Mouse (Mus musculus) ovary, postnatal 36 days (tissue): ENCODE data around the gene Gm29609.

Source experiments
- DNase-seq: peaks from one replicate; pipeline ENCODE4 v3.0.0; 2022; ENCODE audit warnings: low spot score, mixed read lengths

Gm29609 gene

DNA sequence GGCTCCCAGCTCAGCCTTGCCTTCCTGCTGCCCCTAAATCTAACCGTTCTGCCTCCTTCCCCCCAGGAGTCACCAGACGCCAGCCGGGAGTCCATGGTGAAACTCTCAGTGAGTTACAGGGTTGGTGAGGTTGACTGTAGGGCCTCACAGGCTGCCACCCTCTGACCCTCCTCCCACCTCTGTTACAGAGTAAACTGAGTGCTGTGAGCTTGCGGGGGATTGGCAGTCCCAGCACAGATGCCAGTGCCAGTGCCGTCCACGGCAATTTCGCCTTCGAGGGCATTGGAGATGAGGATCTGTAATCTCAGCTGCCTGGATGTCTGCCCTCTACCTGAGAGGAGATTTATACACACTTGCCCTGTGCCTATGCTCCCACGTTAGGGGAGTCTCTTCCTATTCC, 18.5 kb upstream of the Gm29609 start:
- DNase-seq, result no peak

GRCm38 (mm10) chr5:31197072-31197471, 17.4 kb upstream of the Gm29609 start:
- no peak for DNase-seq

DNA sequence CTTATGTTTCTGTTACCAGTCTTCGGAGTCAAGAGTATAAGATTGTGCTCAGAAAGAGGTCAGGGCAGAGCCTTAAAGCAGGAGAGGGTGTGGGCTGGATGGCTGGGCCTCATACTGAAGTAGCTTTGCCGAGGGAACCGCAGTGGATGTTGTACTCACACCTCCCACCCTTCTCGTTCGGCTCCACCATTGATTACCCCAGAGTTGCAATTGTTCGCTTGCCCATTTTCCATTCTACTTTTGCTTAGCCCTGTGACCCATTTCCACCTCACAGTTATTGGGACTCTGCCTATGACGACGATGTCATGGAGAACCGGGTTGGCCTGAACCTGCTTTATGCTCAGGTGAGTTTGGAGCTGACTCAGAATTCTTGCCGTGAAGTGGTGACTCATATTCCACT, 16.5 kb upstream of the Gm29609 start:
- no peak for DNase-seq

DNA sequence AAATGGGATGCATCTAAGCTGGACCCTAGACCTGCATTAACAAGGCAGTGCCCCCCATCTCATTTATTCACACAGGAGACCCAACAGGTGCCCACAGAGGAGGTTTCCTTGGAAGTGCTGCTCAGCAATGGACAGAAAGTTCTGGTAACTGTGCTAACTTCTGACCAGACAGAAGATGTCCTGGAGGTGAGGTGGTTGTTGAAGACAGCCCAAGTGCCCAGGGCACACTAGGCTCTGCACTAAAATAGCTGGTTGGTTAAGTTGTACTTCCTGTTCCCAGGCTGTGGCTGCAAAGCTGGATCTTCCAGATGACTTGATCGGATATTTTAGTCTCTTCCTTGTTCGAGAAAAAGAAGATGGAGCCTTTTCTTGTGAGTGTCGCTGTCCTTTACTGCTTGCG, 16.0 kb upstream of the Gm29609 start:
- no peak for DNase-seq

DNA sequence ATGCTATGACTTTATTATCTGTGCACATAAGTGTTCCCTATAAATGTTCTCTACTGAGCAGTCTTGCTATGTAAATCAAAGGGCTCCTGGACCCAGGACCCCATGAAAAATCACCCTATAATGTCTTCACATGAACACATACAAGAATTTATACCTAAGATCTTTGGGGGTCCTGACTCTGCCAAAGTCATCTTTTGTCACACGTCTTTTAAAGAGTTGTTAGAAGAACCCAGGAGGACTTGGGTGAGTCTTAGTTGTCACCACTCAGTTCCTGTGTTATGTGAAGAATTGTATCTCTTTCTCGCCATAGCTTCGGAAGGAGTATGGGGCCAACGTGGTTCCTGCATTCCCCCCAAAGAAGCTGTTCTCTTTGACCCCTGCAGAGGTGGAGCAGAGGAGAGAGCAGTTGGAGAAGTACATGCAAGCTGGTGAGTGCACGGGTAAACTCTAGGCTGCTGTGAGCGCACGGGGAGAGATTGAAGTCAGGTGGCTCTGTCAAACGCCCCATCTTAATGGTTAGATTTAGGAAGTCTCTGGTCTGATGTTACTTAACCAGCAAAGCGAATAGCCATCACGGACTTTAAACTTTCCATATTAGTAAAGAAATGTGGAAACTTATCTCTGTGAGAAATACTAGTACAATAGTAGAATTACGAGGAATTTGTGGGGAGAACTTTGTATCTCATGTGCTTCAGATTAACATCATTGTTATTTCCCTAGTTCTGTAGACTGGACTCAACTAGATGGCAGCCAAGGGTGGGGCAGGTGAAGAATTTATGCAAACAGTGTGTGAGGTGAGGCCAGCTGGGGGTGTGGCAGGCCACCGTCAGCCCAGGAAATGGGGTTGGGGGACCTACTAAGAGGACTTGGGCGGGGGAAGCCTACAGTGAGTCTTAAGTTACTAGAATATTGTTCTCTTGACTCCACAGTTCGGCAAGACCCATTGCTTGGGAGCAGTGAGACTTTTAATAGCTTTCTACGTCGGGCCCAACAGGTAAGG, 15.1 kb upstream of the Gm29609 start:
- no peak for DNase-seq

DNA sequence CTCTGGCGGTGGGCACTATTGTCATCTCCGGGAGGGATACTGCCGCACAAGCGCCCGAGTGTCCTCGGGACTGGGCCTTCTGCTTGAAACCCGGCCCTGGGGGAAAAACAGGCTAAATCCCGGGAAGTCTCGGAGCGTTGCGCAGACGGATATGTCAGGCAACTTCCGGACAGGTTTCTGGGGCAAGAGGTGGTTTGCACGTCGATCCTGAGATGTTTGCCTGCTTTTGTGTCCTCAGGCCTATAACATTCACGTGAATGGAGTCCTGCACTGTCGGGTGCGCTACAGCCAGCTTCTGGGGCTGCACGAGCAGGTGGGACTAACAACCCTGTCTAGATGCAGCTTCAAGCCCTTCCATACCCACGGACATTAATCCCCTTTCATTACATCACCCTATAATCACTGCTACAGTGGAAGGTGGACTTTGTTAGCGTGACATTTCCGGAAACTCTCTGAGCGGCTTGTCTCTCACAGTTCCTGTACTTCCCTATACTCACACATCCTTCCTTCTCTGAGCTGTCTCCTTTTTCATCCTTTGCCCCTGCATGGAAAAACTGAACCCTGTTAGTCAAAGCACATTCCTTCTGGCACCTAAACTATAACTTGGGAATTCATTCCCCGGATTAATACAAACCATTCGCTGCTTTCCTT, 14.0 kb upstream of the Gm29609 start:
- no peak for DNase-seq

GRCm38 (mm10) chr5:31192939-31193630, 13.4 kb upstream of the Gm29609 start, which contains the start of the genes Snx17 and Eif2b4:
Snx17 (plus strand) TSS chr5:31193227.
Eif2b4 (minus strand) TSS chr5:31193430.
- DNase-seq, result peak; percentile 99

DNA sequence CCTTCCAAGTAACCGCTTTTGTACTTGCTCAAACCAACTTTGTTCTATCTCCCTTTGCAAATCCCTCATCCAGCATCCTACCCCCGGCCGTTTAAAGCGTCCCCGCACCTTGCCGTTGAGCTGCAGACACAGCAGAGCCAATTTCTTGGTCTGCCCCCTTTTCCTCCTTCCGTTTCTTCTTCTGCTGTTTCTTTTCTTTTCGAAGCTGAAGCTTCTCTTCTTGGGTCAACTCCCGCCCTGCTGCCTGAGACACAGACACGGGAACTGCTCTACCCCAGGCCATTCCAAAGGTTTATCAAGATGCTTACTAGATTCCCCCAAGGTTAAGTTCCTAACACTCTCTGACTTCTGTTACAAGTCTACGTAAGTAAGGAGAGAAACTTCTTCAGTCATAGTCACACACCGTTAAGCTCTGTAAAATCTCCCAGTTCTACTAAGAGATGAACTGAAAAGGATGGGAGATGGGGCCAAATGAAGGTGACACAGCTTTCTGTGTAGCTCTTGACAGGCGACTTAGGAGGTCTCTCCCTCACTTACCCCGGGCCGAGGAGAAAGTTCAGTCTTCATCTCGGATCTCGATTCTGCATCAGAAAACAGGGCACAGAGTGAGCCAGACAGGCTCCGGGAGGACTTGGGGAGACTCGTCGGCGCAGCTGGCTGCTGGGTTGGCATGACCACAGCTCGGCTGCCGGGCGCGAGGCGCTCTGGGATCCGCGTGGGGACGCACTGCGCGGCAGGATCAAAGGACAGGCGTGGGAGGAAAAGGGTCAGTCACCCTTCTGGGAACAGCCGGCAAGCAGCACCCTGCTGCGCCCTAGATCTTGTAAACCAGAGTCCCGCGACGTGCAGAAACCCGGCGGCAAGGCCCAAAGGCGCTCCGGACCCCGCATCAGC, 12.6 kb upstream of the Gm29609 start:
- no peak for DNase-seq

DNA sequence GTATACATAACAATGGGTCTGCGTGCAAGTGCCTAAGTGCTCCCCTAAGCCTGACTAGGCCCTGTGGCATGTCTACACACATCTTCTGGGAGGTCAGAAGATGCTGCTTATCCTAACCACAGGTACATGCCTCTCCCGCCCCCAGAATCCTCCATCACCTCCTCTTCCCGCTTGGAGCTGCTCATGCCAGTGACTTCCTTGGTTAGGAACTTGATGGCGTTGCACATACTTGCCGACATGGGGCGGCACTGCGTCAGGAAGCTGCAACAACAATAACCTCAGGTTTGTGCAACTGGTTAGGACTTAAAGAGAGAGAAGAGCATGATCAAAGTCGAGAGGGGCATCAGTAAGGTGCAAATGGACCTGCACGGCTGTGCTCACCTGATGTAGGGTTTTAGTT, 10.5 kb upstream of the Gm29609 start:
- DNase-seq, result no peak

DNA sequence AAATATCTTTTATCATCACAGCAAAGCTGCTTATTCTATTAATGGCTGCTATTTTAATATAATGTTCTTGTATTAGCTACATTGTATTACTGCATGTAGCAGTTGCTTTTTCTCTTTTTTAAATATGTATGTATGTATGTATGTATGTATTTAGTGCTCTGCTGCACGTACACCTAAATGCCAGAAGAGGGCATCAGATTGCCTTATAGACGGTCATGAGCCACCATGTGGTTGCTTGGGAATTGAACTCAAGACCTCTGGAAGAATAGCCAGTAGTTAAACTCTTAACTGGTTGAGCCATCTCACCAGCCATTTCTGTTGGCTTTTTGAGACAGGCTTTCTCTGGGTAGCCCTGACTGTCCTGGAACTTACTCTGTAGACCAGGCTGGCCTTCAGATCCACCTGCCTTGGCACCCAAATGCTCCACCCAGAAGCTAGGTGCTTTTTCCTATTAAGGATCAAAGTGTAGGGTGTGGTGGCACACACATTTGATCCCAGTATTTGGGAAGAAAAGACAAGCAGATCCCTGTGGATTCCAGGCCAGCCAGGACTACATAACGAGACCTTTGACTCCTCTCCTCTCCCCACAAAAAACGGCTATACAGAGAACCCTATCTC, 8.6 kb upstream of the Gm29609 start:
- DNase-seq, result no peak

DNA sequence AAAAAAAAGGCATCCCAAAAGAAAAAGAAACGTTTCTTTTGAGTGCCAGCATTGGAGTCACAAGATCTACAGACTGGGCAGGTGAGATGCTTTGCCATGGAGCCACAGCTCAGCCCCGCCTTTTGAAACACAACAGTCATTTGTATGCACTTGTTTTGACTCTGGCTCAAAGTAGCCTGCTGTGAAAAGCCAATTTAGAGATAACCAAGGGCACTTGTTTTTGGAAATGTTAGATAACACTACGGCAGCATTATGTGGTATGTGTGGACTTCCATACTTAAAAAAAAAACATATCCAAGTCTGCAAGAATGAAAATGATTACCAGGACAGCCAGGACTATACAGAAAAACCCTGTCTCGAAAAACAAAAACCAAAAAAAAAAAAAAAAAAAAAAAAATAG, 4.0 kb upstream of the Gm29609 start:
- DNase-seq, result no peak

GRCm38 (mm10) chr5:31181183-31181770, 1.6 kb upstream of the Gm29609 start:
- DNase-seq, result no peak

DNA sequence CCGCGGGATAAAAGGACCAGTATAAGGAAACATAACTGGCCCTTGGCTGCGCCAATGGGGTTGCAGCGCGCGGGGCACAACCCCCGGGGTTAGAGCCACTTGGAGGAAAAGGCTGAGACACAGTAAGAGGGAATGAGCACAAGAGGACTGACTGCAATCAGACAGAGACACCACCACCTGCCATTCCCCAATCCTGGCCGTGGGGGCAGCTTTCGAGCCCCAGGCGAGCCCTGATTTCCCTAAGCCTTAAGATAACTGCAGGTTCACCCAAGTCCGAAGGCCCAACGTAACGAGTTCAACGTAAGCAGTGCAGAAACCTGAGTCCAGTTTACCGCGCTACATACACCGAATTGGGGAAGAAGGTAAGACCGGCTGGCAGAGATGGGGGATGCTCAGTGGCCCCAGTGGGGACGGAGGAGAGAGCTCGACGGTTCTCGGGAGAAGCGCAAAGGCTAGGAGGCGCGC, 378 bp downstream of the Gm29609 start:
- no peak for DNase-seq

DNA sequence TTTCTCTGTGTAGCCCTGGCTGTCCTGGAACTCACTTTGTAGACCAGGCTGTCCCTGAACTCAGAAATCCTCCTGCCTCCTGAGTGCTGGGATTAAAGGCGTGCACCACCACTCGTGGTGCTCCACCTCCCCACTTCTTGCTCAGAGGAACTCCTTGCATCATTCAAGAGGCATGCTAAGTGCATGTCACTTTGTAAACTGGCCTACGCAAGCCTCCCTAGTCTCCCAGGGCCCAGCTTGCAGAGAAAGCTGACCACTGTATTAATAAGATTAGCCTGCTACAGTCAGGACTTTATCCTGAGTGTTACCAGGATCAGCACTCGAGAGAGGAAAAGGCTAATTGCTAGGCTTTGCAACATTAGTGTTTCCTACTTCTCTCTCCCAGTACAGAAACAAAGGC, 11.1 kb downstream of the Gm29609 start:
- DNase-seq, result no peak

- DNase-seq, result no peak
These were observed 14.8 kb downstream of the Gm29609 start for GRCm38 (mm10) chr5:31164878-31165277.

DNA sequence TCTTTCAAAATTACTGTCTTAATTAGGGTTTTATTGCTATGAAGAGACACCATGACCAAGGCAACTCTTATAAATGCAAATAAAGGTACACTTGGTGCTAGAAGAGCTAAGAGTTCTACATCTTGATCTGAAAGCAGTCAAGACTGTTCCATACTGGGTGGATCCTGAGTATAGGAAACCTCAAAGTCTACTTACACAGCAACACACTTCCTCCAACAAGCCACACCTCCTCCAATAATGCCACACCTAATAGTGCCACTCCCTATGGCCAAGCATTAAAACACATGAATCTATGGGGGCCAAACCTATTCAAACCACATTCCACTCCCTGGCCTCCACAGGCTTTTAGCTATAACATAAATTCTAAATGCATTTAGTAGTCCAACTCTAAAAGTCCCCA, 17.2 kb downstream of the Gm29609 start:
- DNase-seq, result no peak

DNA sequence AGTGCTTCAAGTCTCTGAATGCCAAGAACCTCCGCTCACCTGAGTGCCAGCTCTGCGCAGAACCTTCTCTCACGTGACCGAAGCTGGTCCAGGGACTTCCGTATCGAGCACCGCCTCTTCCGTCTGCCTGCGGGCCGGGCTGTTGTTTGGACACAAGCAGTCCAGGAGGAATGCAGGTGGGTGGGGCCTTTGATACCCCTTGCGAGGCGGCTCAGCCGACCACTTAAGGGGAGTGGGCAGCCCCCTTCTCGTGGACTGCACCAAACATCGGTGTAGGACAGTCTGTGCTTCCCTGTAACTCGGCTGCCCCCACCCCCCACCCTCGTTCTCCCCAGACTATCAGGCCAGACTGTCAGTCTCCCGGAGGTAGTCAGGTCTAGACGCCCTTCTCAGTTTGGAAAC, 25.6 kb downstream of the Gm29609 start, which contains the start of gene Mpv17:
Gene Mpv17, minus strand, starts transcription at position 100 of the 402 bp plus-strand sequence.
- DNase-seq, result peak; percentile 80

DNA sequence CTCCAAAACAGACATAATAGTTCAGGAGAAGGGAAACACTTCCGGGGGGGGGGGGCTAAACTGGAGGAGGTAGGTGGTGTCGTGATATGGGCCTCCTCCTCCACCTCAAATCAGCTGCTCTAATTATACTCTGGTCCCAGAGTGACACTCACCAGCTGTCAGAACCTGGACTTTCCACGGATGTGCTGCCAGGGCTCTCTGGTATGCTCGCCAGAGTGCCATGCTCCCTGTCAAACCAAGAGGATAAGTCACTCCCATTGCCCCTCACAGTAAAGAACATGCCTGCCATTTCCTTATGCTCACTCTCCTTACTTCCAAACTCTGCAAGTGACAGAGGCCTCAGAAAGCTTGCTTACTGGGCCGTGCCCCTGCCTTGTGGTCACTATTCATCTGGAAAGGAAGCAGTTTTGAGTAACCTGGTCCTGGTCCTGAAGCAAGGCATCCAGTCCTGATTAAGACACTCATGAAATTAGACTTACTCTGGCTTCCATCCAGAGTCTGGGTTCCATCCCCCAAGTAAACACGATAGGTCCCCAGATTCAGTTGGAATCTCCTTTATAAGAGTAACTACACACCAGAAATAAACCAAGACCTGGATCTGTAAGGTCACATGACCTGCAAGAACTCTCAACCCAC, 26.1 kb downstream of the Gm29609 start:
- DNase-seq, result no peak

- no peak for DNase-seq
These were observed 28.0 kb downstream of the Gm29609 start for GRCm38 (mm10) chr5:31151746-31152145.

GRCm38 (mm10) chr5:31149781-31150180, 29.9 kb downstream of the Gm29609 start:
- no peak for DNase-seq
